Mouse (Mus musculus): Measurements from ENCODE around the gene Actr8.

The Actr8 gene

DNA sequence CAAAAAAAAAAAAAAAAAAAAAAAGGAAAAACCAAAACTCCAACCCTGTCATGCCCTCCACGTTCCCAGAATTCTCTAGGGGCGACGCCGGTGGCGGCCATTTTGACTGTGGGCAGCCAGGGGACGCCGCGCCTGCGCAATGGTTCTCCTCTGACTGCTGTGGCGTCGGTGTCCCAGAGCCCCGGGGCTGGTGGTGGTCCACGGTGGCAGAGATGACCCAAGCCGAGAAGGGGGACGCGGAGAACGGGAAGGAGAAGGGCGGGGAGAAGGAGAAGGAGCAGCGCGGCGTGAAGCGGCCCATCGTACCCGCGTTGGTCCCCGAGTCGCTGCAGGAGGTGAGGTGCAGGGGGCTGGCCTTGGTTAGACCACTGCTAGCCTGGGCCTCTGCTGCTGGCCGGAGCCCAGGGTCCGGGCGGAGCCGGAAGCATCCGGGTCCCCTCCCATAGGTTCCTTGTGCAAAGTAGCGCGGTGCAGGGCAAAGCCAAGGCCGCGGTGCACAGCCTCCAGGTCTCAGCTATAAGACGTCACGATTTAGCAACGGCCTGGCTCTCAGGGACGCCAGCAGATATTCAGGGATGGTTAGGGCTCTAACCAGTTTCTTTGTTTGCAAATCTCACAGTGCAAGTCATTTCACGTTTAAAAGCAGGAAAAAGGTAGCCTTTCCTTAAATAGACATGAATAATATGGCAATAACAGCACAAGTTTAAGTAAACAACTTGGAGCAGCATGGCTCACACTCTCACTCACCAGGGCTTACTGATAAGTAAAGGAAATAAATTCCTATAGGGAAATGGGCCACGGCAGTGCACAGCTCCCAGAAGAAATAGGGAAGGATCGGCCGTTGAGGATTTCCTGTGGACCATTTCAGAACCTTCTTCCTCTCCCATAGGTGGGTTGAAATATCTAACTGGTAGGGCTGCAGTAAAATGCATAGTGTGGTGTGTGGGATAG lies at the start of gene Actr8:
TSS of gene Actr8 (plus strand) at position 84 of the 951 bp plus-strand sequence.
- DNase-seq (ENCODE audit: low spot score in 2 of 2) = peak; percentile 90 to 94

- no peak for DNase-seq (ENCODE audit: low spot score in 2 of 2)
Measured at GRCm38 (mm10) chr14:29928966-29929365, 49.2 kb upstream of the Actr8 start.

- no peak for DNase-seq (ENCODE audit: low spot score in 2 of 2)
Measured at GRCm38 (mm10) chr14:29935516-29935915, 42.6 kb upstream of the Actr8 start.

GRCm38 (mm10) chr14:29937466-29937865 lies 40.7 kb upstream of the Actr8 start:
- DNase-seq (ENCODE audit: low spot score in 2 of 2) = no peak

DNA sequence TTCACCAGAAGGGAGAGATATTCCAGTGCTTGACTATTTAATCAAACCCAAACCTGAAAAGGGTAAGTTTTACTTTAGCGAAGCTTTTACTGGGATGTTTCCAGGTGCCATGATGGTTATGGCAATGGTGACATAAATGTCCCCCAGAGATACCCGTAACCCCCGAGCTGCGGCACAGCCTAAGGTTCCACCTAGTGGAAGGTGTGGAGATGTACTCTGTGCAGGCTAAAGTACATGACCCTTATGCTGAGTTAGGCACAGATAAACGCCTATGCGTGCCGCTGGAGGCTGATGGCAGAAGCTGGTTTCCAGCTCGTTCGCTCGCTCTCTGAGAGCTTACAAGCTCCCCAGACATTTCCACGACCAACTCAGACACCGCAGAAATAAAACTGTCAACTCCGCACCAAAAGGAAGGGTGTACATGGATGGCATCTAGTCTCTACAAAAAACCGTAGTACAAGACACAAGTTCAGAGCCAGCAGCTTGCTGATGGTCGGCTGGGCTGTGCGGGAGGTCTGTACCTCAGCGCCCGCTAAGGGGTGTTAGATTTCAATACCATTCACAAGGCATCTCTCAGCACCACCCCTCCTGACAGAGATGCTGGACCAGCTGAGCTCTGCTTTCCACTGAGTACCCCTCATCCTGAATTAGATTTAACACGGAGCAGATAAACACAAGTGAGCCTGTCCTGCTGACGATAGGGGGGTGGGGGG lies 38.4 kb upstream of the Actr8 start:
- DNase-seq (ENCODE audit: low spot score in 2 of 2) = no peak

DNA sequence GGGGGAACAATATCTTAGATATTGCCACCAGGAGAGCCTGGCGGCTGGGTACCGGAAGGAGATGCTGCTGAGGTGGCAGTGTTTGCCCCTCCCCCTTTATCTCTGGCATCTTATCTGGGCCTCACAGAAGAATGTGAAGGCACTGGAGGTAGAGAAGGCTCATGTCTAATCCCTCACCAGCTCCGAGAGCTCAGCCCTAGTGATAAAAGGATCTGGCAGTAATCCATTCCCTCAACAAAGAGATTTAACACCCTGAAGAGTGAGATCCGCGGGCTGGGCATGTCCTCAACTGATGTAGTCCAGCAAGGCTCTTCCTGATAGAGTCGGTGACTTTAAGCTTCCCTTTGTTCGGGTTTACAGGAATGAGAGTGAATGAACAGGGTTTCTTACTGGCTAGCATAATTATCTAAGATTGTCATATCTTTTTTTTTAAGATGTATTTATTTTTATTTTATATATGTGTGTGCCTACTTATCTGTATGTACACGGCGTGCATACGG lies 37.8 kb upstream of the Actr8 start:
- DNase-seq (ENCODE audit: low spot score in 2 of 2) = no peak

GRCm38 (mm10) chr14:29940877-29941276 lies 37.3 kb upstream of the Actr8 start:
- peak; percentile 29 to 37 for DNase-seq (ENCODE audit: low spot score in 2 of 2)

DNA sequence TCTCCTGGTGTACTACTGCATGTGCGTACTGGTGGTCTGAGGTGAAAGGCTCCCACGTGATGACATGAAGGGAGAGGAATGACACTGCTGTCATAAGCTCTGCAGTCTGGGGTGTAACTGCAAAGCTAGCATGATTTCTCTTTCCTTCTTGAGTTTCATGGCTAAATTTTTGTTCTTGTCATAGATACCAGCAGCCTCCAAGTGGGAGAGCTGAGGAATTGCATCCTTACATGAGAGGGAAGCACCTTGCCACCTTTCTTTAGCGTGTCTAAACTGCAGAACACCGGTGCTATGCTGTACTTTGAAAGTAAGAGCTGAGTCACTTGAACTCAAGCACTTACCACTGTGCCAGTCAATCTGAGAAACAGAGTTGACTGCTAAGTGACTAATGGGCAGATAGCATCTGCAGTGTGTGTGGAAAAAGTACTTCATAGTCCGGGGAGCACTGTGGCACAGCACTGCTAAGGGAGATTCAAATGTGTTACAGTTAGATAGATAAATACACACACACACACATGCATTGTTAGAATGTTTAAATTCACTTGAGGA lies 31.3 kb upstream of the Actr8 start:
- DNase-seq (ENCODE audit: low spot score in 2 of 2) = no peak

DNA sequence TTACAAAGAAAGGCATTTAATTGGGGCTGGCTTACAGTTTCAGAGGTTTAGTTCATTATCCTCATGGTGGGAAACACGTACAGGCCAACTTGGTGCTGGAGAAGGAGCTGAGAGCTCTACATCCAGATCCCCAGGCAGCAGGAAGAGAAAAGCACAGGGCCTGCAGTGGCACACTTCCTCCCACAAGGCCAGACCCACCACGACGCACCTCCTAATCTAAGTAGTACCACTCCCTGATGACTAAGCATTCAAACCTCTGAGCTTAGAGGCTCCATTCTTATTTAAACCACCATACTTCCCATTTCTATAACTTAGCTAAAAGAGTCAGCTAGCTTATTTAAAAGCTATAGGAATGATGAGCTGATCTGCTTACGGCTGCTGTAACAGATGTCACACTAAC lies 27.3 kb upstream of the Actr8 start:
- no peak for DNase-seq (ENCODE audit: low spot score in 2 of 2)

- no peak for DNase-seq (ENCODE audit: low spot score in 2 of 2)
Measured at GRCm38 (mm10) chr14:29957393-29957792, 20.7 kb upstream of the Actr8 start.

DNA sequence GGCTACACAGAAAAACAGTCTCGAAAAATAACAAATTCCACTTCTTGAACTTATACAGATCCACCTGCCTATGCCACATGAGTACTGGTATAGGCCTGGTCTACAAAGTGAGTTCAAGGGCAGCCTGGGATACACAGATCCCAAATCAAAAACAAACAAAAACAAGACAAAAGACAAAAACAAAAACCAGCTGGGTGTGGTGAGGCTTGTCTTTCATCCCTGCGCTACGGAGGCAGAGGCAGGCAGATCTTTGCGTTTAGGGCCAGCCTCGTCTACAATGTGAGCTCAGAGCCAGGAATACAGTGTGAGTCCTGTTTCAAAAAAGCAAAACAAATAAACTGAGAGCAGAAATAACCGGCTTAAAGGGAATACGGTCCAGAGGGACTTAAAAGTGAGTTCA lies 10.5 kb upstream of the Actr8 start:
- no peak for DNase-seq (ENCODE audit: low spot score in 2 of 2)

DNA sequence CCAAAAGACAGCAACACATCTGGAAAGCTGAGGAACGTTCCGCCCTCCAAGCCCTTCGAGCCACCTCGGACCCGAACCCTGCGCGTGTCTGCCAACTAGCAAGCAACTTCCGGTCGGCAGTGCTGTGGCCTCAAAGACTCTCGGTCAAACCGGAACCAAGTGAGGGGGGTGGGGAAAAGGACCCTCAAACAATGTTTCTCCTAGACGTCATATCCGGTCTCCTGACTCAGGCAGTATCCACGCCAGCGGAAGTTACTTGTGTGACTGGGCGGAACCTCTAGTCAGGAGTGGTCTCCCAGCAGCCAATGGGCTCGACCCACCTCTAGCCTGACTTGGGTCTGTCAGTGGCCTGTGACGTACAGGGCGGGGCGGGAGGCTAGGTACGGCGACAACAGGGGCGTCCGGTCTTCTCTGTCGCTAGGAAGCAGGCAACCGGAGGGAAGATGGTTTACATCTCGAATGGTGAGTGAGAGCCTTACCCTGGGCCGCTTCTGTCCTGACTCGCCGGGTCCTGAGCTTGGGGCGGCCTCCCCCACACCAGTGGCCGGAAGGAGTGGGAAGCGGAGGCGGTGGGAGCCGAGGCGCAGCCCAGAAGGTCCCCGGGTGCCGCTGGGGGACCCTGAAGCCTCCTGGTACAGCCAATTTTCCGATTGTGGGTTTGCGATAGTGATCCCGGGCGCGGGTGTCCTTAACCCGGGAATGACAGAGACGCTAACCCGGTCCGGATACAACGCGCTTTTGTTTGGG lies 9.9 kb upstream of the Actr8 start, which contains the start of gene Selenok:
TSS of gene Selenok (plus strand) at position 234 of the 747 bp plus-strand sequence.
- DNase-seq (ENCODE audit: low spot score in 2 of 2) = peak; percentile 89 to 95

DNA sequence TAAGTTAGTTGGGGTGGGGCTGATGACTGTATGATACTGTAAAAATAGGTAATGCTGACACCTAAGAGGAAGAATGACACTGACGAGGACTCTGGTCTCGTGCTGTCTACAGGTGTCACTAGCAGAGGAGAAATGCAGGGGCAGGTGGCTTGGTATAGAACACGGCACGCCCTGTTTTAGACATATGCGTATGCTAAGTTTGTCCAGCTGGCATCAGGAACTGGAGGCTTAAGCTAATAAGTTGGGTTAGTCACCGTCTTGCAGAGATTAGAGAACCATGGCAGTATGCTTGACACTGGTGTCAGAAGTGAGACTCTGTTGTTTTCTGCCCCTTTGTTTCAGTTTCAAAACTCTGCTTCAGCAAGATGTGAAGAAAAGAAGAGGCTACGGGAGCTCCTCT lies 6.7 kb upstream of the Actr8 start:
- no peak for DNase-seq (ENCODE audit: low spot score in 2 of 2)

DNA sequence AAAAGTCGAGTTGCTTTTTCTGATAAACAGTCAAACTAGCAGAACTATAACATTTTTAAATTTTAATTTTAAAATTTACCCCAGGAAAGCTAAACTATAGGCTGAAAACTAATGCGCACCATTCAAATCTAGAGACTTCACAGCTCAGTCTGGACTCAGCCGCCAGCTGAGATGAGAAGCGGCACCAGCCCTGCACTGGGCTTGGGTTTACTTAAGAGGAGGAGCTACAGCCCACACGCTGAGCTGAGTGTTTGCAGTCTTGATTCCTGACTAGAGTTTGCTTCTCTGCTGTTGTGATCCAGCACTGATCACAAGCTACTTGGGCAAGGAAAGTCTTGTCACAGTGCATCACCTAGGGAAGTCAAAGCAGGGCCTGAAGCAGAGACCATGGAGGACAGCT lies 6.1 kb upstream of the Actr8 start:
- no peak for DNase-seq (ENCODE audit: low spot score in 2 of 2)

DNA sequence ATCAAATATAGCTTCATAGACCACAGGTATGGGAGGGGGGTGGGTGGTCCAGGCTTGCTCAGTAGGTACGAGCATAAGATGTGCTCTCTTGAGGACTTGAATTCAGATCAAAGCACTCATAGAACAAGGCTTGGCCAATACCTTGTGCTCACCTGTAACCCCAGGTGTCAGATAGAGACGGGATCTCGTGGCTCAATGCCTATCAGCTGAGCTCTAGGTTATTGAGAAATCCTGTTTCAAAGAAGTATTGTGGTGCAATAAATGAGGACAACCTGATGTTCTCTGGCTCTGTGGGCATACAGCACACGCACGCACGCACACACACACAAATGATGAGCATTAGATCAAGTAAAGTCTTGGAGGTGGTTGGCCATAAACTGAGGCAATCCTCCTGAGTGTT lies 1.2 kb upstream of the Actr8 start:
- no peak for DNase-seq (ENCODE audit: low spot score in 2 of 2)

- DNase-seq (ENCODE audit: low spot score in 2 of 2) = no peak
Measured at GRCm38 (mm10) chr14:29980447-29981205, 2.5 kb downstream of the Actr8 start.

- DNase-seq (ENCODE audit: low spot score in 2 of 2) = no peak
Measured at GRCm38 (mm10) chr14:29986096-29986495, 8.0 kb downstream of the Actr8 start.

DNA sequence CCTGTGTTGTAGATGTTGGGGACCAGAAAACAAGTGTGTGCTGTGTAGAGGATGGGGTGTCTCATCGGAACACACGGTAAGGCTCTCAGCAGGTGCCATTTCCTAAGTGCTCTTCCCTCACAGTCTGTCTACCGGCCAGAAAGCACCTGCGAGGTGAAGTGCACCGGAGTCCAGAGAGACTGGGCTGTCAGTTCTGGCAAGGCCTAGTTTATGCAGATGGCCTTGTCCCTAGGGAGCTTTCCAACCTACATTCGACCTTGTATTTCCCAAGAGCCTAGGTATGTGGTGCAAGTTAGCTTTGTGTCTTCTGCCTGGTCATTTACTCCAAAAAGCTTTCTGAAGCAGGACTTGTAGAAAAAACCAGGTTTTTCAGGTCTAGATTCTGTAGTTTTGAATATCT lies 9.1 kb downstream of the Actr8 start:
- no peak for DNase-seq (ENCODE audit: low spot score in 2 of 2)

DNA sequence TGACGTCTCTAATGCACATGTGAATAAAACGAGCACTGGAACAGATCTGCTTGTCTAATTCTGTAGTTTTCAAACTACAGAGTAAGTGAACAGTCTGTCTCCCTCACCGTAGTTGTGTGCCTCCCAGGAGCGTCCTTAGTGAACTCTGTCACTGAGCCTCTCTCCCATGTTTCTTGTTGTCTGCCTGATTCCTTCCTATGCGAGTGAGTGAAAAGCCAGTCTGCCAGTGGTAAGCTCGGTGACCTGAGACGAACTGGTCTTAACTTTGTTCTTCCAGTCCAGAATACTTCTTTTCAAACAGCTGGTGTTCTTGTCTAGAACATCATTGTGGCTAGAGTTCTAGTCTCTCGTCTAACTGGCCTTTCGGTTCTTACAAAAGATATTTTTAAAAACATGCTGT lies 9.6 kb downstream of the Actr8 start:
- no peak for DNase-seq (ENCODE audit: low spot score in 2 of 2)

DNA sequence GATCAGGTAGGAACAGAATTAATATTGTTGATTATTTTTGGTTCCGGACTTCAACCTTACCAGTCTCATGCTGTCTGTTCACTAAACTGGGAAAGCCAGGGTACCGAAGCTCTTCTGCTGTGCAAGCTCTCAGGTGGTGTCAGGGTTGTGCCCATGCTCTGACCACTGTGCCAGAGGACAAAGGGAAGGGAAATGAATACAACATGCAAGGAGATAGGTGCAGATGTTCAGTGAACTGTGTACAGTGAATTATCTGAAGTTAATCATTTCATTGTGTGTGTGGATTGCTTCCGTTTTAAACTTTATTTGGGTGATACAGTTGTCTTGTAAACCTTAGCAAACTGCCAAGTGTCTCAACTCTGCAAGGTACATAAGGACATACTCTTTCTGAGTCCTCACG lies 10.2 kb downstream of the Actr8 start:
- no peak for DNase-seq (ENCODE audit: low spot score in 2 of 2)

DNA sequence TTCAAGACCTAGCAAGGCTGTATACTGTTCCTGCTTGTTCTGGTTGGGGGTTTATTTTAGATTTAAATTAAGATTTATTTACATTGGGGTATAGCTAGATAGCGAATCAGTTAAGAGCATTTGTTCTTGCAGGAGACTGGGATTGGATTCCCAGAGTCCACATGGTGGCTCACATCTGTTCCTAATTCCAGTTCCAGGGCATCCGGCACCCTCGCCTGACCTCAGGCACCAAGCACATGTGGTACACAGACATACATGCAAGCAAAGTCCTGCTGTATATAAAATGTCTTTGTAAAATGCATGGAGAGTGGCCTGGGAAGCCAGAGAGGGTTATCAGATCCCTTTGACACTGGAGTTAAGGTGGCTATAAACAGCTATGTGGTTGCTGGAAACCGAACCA lies 16.8 kb downstream of the Actr8 start:
- DNase-seq (ENCODE audit: low spot score in 2 of 2) = no peak

Data from urinary bladder, postnatal 36 days (tissue).